Mouse (Mus musculus) kidney, embryonic 14.5 days (tissue): Measurements from ENCODE around the gene 1110059E24Rik. TPM values are rescaled to one million over a fixed set of nuclear protein-coding genes. Genes with fewer than 3 reads are reported as not detected.

Experiments used
- ATAC-seq: fragments of 200-750 bp; cut with Nextera tagmentation; 2 replicates; pipeline ENCODE4 v1.8.0; 2017; ENCODE audit warnings: moderate number of reproducible peaks, mild to moderate bottlenecking, moderate TSS enrichment, moderate library complexity; ENCODE audit not compliant: low FRiP score, low TSS enrichment
- H3K27ac ChIP-seq: fragments of 300-500 bp; sonication (generic); 2 replicates; pipeline ENCODE4 v1.5.1; 2014; ENCODE audit warnings: low read depth, mild to moderate bottlenecking, low read length, moderate library complexity, mixed read lengths
- H3K27me3 ChIP-seq: fragments of 300-500 bp; sonication (generic); 2 replicates; pipeline ENCODE4 v1.6.1; 2014; ENCODE audit warnings: mild to moderate bottlenecking, low read length; ENCODE audit not compliant: control insufficient read depth, insufficient read depth
- H3K36me3 ChIP-seq: fragments of 300-500 bp; sonication (generic); 2 replicates; pipeline ENCODE4 v1.6.1; 2014; ENCODE audit warnings: low read length, mixed read lengths; ENCODE audit not compliant: control insufficient read depth, insufficient read depth
- H3K4me1 ChIP-seq: fragments of 300-500 bp; sonication (generic); 2 replicates; pipeline ENCODE4 v1.6.1; 2014; ENCODE audit warnings: low read length, mixed read lengths; ENCODE audit not compliant: control insufficient read depth, insufficient read depth
- H3K4me2 ChIP-seq: fragments of 300-500 bp; sonication (generic); replicated peaks from 2 replicates; pipeline ENCODE4 v1.6.1; 2014; ENCODE audit warnings: low read depth, mild to moderate bottlenecking, low read length
- H3K4me3 ChIP-seq: fragments of 300-500 bp; sonication (generic); 2 replicates; pipeline ENCODE4 v1.5.1; 2014; ENCODE audit warnings: mild to moderate bottlenecking, low read length
- H3K9ac ChIP-seq: fragments of 300-500 bp; sonication (generic); 2 replicates; pipeline ENCODE4 v1.6.1; 2014; ENCODE audit warnings: low read depth, mild to moderate bottlenecking, low read length, moderate library complexity
- H3K9me3 ChIP-seq: fragments of 300-500 bp; sonication (generic); 2 replicates; pipeline ENCODE4 v1.6.1; 2016; ENCODE audit warnings: low read length; ENCODE audit not compliant: control insufficient read depth
- WGBS: fragments of 180-500 bp; shearing (Covaris S2); extraction: QIAGEN DNeasy Blood & Tissue Kit; methylation state at CpG from one replicate; pipeline ENCODE4 v1.1.7; 2014; 5-methylcytosine and 5-hydroxymethylcytosine counted together
- polyA plus RNA-seq: library from polyadenylated mRNA; unstranded; fragments of >200 nt; fragmentation: Nextera tagmentation; extraction: Ambion mirVana; gene quantifications from 2 replicates; pipeline ENCODE4 v1.2.1, GENCODE M21; 2014

The 1110059E24Rik gene
- polyA plus RNA-seq: 69.1 and 87.5 TPM in 2 replicates

DNA sequence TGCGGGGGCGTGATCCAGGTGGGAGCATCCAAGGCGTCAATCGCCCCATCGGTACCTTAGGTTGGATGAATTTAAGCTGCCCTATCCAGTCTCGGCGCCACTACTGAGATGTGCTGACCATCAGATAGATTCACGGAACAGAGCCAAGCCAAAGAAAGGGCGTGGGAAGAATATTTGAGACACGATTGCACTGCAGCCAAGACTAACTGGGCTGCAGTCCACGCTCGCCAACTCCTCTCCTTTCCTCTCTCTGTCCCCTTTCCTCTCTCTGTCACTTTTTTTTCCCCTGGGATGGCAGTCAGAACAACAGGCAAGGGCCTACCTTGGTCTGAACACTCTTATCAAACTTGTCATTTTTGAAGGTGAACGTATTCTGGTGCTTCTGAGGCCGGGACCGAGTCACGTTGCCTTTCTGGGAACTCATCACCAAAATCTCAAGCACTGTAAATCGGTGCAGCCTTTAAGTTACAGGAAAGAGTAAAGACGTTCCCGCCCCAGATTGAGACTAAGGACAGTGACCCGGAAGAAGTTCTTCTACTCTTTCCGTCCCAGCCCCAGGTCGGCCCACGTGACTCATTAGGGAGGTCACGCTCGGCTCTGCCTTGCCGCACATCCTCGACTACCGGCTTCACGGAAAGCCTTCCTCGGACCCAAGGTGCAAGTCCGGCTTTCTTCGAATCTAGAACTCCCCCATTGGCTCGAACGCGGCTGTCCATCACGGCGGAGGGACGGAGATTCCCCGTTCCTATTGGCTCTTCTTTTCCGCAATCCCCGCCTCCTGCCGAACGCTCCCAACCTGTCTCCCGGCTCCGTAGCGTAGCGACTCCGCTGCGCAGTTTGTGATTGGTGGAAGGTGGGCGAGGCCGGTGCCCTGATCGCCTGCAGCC, at the start of gene 1110059E24Rik:
Gene 1110059E24Rik, minus strand, starts transcription at position 692 of the 887 bp plus-strand sequence.
- Histone ChIP-seq H3K27ac (peak within 1 kb of the TSS; percentile 98), H3K4me2 (peak within 1 kb of the TSS; percentile 72), H3K27me3 (no peaks in the 10 kb centered on the region), H3K36me3 (no peaks in the 10 kb centered on the region), H3K4me1 (peaks cover 8% of the 10 kb centered on the region), H3K4me3 (peak within 1 kb of the TSS; percentile 84), H3K9me3 (no peaks in the 10 kb centered on the region), H3K9ac (peak within 1 kb of the TSS; percentile 95)
- 7% methylated on average over 52 of the region's 52 CpGs for WGBS
- ATAC-seq: peak; percentile 100

DNA sequence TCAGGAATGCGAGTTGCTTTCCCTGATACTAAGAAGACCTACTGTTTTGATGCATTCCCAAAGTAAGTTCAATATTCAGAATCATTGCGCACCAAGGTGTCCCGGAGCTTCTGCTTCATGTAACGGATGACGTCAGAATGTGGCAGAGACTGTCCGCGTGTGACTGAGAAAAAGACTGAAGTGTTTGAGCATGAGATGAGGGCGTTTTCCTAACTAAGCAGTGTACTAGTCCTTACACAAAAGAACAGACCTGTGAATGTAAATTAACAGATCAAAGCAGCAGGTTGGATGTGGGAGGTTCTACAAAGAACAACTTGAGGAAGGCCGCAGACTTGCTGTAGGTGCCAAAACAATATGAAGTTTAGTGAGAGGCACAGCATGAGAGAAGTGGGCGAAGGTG, 28.2 kb upstream of the 1110059E24Rik start:
- ATAC-seq: no peak
- H3K9ac ChIP-seq: no peak overlapping the region
- 94% methylated on average over 10 of the region's 10 CpGs for WGBS
- H3K4me1 ChIP-seq: no peaks in the 10 kb centered on the region
- no peaks in the 10 kb centered on the region for H3K9me3 ChIP-seq
- no peak overlapping the region for H3K4me3 ChIP-seq
- no peaks in the 10 kb centered on the region for H3K27me3 ChIP-seq
- H3K36me3 ChIP-seq: peaks cover 22% of the 10 kb centered on the region; the same call in 1 of the 2 replicates
- H3K27ac ChIP-seq: no peak overlapping the region
- no peak overlapping the region for H3K4me2 ChIP-seq

DNA sequence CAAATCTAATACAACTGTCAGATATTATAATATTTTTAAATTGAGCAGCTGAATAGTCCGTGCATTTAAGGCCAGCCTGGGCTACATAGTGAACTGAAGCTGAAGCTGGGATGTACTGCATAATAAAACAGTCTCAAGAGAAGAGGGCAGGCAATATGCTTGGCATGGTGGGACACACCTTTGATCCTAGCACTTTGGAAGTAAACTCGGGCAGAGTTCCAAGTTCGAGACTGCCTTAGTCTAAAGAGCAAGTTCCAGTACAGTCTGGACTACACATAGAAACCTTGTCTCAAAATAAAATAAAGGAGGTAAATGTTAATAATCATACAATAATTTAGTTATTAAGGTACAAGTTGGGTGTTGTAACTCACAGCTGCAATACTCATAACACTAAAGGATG, 27.3 kb upstream of the 1110059E24Rik start:
- Histone ChIP-seq H3K9me3 (peaks cover 4% of the 10 kb centered on the region; the same call in 1 of the 2 replicates), H3K36me3 (peaks cover 22% of the 10 kb centered on the region; the same call in 1 of the 2 replicates), H3K27me3 (no peaks in the 10 kb centered on the region), H3K27ac (no peak overlapping the region), H3K4me1 (no peaks in the 10 kb centered on the region), H3K9ac (no peak overlapping the region), H3K4me3 (no peak overlapping the region), H3K4me2 (no peak overlapping the region)
- no peak for ATAC-seq
- 94% methylated on average over 3 of the region's 3 CpGs for WGBS

DNA sequence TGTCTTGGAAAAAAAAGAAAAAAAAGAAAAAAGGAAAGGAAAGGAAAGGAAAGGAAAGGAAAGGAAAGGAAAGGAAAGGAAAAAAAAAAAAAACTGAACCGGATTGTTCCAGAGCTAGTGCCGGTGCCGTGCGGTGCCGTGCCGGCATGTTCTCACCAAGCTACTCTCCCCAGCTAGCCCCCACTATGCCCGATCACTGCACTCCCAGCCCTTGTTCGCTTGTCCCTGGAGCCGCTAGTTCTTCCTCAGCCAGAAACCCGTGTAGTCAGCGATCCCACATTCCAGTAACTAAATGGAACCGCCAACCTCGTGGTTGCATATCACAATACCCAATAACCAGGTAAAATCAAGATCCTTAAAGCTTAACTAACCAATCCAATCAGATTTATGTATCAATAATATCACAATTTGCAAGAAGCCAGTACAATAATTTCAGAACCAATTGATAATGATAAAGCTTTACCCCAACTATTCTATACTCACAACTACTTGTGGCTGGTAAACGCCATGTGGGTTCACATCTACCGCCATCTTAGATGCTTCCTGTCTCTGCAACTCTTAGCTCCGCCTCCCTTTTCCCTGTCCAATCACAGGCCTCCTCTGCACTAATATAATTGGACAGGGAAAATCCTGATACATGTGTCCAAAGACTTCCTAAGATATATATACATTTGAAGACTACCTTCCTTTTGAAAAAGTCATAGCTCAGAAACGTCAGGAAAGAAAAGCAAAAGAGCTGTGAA, 21.7 kb upstream of the 1110059E24Rik start:
- H3K36me3 ChIP-seq: peaks cover 7% of the 10 kb centered on the region; the same call in 1 of the 2 replicates
- ATAC-seq: no peak
- no peak overlapping the region for H3K4me3 ChIP-seq
- peaks cover 4% of the 10 kb centered on the region for H3K9me3 ChIP-seq
- no peak overlapping the region for H3K27ac ChIP-seq
- H3K4me2 ChIP-seq: no peak overlapping the region
- H3K4me1 ChIP-seq: no peaks in the 10 kb centered on the region
- no peak overlapping the region for H3K9ac ChIP-seq
- 97% methylated on average over 17 of the region's 17 CpGs for WGBS
- no peaks in the 10 kb centered on the region for H3K27me3 ChIP-seq

DNA sequence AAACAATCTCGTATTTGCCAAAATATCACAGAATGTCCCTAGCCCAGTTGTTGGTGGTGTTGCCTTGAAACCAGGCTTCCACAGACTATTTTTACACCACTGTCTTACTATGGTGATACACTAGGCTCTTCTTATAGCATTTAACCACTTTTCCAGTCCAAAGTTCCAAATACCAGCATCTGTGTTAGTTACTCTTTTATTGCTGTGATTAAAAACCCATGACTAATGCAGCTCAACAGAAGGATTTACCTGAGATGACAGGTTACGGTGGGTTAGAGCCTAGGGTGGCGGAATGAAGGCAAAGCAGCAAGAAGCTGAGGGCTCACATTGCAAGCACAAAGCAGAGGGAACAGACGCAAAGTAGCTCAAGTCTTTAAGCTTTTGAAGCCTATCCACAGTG, 16.9 kb upstream of the 1110059E24Rik start:
- Histone ChIP-seq H3K4me2 (no peak overlapping the region), H3K9ac (no peak overlapping the region), H3K4me1 (no peaks in the 10 kb centered on the region), H3K4me3 (no peak overlapping the region), H3K27me3 (no peaks in the 10 kb centered on the region), H3K27ac (no peak overlapping the region), H3K9me3 (no peaks in the 10 kb centered on the region; the same call in 1 of the 2 replicates), H3K36me3 (no peaks in the 10 kb centered on the region)
- 76% methylated on average over 4 of the region's 4 CpGs for WGBS
- ATAC-seq: no peak

DNA sequence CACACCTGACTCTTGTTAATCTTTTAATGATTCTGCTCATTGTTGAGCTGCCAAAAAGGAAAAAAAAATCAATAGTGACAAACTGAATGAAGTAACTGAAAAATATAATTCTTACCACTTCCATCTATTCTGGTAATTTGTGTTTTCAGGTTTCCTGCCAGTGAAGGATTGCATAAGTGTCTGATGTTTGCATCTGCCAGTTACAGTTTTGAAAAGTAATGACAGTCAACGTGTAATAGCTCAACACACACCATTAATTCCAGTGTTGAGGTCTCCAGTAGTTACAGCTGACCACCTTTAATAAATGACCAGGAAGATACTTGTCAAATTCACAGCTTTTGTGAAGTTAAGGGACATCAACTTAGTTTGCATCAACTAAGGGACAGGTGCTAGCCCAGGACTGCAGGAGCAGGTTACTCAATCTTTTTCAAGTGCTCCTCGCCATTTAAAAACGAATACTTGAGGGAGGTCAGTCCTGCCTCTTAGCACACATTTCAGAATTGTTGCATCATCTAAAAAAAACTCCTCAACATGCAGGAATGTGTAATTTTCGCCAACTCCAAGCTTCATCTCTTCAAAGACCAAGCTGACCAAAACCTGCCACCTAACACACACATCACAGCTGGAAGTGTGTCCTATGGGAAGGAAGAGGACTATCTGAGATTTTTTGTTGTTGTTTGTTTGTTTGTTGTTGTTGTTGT, 11.1 kb upstream of the 1110059E24Rik start:
- no peak overlapping the region for H3K9ac ChIP-seq
- no peaks in the 10 kb centered on the region for H3K36me3 ChIP-seq
- ATAC-seq: no peak
- H3K4me1 ChIP-seq: no peaks in the 10 kb centered on the region
- WGBS: 74% methylated on average over 4 of the region's 4 CpGs
- H3K27me3 ChIP-seq: no peaks in the 10 kb centered on the region
- no peak overlapping the region for H3K4me2 ChIP-seq
- H3K4me3 ChIP-seq: no peak overlapping the region
- no peak overlapping the region for H3K27ac ChIP-seq
- no peaks in the 10 kb centered on the region for H3K9me3 ChIP-seq

DNA sequence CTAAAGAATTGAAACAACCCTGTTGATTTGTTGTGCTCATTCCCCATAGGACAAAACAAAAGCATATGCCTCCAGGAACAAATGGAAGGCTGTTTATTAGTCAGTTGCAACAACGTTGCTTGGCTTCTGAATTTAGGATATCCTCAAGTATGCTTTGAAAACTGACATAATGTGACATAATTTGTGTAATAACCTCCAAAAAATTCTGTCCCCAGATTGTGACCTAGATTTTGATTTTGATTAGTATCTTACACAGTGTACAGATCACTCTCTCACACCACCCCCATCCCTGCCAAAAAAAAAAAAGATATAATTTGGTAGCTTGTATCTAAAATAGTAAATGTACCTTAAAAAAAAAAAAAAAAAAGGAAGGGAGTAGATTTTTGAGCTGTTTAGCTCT, 8.0 kb upstream of the 1110059E24Rik start:
- Histone ChIP-seq H3K9ac (no peak overlapping the region), H3K4me3 (no peak overlapping the region), H3K4me2 (no peak overlapping the region), H3K27me3 (no peaks in the 10 kb centered on the region), H3K27ac (no peak overlapping the region), H3K9me3 (no peaks in the 10 kb centered on the region), H3K4me1 (no peaks in the 10 kb centered on the region), H3K36me3 (no peaks in the 10 kb centered on the region)
- 86% methylated on average over 1 of the region's 1 CpGs for WGBS
- no peak for ATAC-seq

DNA sequence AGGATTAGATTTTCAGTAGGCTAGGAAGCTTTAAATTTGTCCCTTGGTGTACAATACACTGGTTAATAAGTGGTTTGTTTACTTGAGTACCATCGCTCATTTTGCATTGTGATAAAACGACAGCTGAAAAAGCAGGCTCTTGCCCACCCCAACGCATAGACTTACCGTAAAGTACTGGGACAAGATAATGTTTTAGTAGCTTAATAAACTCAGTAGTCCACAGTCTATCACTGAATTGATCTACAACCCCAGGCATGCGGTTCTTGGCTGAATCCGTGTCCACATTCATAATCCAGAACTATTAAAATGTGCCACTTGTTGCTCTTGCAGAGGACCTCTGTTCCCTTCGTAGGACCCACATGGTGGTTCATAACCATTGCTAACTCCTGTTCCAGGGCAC, 2.0 kb upstream of the 1110059E24Rik start:
- Histone ChIP-seq H3K9ac (peak overlapping the region; percentile 95; the same call in 1 of the 2 replicates), H3K4me2 (peak overlapping the region; percentile 55), H3K27me3 (no peaks in the 10 kb centered on the region), H3K9me3 (no peaks in the 10 kb centered on the region), H3K36me3 (no peaks in the 10 kb centered on the region), H3K4me3 (peak overlapping the region; percentile 84), H3K27ac (no peak overlapping the region), H3K4me1 (peaks cover 8% of the 10 kb centered on the region)
- no peak for ATAC-seq
- 67% methylated on average over 7 of the region's 7 CpGs for WGBS
